Mouse (Mus musculus): ENCODE data around the gene 1700020D05Rik.

DNA sequence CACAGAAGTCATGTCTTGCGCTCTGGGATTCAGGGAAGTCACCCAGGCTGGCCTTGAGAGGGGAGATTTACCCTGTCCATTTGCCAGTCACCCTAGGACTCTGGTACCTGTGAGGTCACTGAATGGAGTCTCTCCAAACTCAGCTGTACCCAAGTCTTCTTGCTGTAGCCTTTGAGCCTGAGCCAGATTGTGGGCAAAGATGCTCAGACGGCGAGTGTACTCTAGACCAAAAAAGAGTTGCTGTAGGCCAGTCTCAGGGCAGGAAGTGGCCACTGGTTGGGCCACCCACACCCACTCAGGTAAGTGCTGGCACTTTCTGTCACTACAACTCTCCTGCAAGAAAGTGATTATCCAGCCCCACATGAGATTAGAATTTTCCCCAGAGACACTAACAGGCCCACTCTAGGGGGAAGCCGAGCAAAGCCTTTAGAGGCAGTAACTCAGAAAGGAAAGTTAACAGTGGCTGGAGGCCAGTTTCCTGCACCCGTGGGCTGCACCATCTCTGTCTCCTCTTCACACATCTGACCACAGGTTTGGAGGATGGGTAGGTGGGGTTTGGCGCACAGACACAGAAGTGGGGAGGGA is 36.6 kb downstream of the 1700020D05Rik start:
- TF ChIP-seq GATA1 (IDR thresholded peaks at IDR 0.05; ENCODE audit: borderline replicate concordance, low read length) (no peak), FLI1 (IDR thresholded peaks at IDR 0.05; ENCODE audit: low read length) (no peak)
